Mouse (Mus musculus) ovary, postnatal 10 days (tissue): ENCODE measurements around the gene Serping1.

Source experiments
- DNase-seq: peaks from one replicate; pipeline ENCODE4 v3.0.0; 2022; ENCODE audit warnings: low spot score

Serping1 gene

DNA sequence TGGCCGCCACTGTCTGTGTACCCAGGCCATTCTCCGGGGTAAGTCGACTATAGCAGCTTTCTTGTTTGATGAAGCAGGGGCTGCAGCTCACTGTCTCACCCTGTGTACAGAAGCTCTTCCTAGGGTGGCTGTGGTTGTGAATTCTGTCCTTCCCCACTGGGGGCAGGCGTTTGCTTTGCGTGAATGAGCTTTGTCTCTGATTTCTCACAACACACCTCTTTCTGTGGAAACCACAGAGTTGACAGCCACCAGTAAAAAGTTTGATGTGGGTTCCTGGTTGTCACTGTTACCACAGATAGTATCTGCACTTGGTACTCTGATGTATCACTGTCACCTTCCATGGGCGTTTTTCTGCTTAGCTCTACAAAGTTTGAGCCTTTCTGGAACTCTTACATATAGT is 4.0 kb upstream of the Serping1 start:
- DNase-seq = no peak

DNA sequence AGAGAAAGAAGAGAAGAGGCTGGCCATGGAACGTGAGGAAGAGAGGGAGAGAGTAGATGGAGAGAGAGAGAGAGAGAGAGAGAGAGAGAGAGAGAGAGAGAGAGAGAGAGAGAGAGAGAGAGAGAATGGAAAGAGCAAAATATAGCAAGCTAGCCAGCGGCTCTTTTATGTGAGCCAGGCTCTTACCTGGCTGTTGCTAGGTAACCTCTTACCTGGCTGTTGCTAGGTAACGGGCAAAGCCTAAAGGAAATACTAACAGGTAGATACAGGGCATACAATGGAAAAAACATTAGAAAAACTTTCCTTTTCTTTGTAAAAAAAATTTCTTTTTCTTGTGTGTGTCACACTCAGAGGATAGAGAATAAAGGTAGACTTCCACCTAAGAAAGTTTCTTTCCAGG is 2.5 kb upstream of the Serping1 start:
- DNase-seq = no peak

DNA sequence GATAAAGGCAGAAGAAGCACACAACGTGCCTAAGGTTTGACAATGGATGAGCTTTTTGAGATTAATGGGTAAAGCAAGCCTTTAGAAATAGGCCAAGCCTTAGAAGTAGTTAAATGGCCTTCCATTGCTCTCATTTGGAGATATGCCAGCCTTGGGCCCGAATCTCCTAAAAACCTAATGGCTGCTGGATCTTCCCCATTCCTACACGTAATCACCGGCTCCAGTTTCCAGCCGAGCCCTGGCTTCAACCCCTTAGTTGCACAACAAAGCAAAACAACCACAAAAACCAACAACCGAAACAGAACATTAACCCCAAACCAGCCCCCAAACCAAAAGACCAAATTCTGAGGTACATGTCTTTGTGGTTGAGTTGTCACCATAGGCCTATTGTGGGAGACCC is 421 bp upstream of the Serping1 start:
- no peak for DNase-seq

DNA sequence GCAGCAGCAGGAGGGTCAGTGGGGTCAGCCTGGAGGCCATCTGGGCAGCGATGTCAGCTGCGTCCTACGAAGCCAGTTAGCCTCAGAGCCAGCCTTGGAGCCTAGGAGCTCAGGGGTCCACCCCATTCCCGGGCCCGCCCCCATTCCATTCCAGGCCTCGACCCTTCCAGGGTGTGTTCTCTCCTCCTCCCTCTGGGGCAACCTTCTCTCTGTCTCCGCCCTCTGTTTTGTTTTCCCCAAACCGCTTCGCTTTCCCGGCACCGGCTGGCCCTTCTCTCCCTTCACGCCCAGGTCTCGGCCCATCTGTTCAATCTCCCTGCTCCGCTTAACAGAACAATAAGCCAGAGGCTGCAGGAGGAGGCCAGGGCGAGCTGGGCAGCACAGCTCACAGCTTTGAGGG is 493 bp downstream of the Serping1 start:
- peak; percentile 45 for DNase-seq

DNA sequence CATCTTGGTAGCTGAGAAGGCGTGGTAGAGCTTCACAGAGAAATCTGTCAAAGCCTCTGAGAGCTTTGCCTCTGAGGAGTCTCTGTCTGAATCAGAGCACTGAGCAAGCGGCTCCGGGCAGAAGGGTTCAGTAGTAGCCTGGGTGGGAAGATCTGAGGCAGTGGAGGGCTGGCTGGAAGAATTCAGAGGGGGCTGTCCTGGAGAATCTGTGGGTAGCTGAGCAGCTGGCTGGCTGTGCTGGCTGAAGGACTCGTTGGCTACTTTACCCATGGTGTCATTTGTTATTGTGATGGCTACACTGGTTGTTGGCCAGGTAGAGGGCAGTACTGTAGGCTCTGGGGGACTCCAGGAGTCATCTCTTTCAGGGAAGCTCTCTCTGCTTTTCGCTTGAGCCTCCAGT is 2.0 kb downstream of the Serping1 start:
- no peak for DNase-seq

DNA sequence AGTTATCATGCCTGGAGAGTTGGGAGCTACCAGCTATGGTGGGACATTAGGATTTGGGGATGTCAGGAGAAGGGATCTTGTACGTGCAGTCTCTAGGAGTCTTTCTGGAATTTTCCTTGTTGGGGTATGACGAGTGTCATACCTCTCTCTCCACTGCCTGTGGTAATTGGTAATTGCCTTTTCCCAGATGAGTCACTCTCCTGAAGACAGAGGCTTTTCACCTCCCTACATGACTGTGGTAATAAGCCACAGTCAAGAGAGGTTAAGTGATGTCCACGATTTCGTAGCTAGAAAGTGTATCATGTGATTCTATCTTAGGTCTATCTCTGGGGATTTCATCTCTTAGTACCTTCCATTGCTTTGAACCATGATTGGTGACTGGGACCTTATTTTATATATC is 2.8 kb downstream of the Serping1 start:
- no peak for DNase-seq

DNA sequence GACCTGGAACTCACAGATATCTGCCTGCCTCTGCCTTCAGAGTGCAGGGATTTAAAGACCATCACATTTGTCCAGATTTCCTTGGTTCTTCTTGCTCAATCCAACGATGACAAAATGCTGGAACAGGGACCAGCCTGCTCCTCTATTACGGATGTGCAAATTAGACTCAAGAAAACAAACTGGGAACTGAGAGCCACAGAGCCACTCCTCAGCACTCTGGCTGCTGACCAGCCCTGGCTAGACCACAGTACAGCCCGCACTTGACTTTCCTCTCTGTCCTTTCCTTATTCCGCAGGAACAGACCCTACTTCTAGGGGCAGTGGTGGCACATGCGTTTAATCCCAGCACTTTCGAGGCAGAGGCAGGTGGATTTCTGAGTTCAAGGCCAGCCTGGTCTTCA is 4.7 kb downstream of the Serping1 start:
- no peak for DNase-seq

DNA sequence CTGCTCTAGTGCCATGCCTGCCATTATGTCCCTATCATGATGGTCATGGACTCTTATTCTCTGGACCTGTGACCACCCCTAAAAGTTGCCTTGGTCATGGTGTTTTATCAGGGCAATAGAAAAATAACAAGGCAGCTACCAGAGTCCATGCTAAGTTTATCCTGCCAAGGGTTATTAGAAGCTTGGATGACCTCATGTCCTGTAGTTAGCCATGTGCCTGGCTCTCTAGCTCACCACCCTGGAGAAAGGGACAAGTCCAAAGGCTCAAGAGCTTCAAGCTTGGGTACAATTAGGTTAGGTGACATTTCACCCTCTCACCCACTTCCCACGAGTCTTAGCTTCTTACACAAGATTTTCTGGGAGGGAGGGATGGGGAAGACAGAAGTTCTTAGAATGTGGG is 12.4 kb downstream of the Serping1 start:
- DNase-seq = no peak

DNA sequence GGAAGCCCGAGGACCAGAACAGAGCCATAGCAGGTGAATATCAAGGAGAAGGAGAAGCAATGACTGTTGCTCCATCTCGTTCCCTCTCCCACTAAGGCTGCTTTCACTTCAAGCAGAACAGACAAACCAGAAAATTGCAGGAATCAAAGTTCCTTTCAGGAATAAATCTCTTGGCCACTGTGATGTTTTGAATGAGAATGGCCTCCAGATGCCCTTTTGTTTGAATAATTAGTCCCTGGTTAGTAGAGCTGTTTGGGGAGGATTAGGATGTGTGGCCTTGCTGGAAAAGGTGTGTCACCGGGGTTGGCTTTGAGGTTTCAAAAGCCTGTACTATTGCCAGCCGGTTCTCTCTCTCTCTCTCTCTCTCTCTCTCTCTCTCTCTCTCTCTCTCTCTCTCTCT is 12.9 kb downstream of the Serping1 start:
- DNase-seq = no peak

DNA sequence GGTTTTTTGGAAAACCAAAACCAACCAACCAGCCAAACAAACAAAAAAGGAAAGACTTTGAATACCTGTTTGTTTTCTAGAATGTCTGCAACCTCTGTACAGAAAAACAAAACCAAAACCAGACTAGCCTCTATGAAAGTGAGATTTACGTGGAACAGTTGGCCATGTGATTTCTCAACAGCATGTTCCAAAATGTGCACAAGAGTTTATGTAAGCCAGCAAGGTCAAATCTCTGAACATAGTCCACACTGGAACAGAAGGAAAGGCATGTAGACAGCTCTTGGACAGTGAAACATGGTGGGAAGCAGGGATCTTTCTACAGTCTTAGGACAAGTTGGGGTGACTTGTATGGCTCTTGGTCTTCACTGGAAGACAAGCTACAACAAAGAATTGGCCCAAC is 13.4 kb downstream of the Serping1 start:
- DNase-seq = no peak

DNA sequence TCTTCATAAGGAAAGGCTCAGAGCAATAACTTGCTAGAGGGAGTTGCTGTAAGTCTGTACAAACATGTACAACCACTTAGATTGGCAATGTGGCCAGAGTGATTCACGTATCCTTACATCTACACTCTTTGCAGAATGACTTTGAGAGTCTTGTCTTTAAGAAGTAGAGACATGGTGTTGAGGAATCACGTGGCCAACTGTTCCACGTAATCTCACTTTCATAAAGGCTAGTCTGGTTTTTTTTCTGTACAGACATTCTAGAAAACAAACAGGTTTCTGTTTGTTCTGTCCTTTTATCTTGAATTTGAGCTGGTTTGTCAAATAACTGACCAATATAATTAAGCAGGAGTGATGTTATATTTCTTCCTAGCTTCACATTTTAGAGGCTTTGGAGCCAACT is 13.9 kb downstream of the Serping1 start:
- no peak for DNase-seq

DNA sequence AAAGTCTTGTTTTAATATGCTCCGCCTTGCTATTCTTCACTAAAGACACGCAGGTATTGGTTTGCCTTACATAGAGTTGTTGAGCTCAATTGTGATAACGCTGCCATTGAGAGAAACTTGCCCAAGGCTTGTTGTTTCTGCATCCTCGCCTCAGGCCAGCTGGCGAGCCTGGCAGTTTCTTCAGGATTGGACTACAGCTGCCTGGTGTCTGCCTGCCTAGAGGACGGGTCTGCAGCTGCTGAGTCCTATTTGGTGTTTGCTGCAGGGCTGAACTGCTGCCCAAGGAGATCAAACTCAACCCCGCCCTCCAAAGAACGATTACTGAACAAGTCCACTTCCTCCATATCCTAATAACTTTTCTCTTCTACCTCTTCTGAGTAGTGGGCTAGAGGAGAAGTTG is 14.5 kb downstream of the Serping1 start:
- no peak for DNase-seq

DNA sequence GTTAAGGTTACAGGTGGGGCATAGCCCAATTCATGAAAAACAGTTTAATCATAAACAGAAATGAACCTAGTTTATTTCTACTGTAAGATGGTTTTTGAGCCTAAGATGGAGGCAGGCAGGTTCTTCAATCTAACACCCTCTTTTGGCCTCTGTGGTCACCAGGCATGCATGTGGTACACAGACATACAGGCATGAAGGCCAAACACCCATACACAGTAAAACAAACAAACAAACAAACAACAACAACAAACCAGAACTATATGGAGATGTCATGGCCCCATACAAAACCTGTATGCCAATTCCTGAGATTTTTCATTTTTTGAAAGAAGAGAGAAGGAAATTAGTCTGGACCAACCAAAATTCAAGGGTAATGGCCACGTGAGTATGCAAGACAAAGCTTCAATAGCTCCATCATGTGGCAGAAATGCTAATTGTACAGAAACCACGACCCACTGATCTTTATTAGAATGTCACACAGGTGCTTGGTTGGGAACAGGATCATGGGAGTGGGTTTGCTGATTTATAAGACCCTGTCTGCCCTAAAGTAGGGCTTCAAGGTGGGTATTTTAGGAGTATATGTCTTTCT is 16.6 kb downstream of the Serping1 start:
- no peak for DNase-seq

DNA sequence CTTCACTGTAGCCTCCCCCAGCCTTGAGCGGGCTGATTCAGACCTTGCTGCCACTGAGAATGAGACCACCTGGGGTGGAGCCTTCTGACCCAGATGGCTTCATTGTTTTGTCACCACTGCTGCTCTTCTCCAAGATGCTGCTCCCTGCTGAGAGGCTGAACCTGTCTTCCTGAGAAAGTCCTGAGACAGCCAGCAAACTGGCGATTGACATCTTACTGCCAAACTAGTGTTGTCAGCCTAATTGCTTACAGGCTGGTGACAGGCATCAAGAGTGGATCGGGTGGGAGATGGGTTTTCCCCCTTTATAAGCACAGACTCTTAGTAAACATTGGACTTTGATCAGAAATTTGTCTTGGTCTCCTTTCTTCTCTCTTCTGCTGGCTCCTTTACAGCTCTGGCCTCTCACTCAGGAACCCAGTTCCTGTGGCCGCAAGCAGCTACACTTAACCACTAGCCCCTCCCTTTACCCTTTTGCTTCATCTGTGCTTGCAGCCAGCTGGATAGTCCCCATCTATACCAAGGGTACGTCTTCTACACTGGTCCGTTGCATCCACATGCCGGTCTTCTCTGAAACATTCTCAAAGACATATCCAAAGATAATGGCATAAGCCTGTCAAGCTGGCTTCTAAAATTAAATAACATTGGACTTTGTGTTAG is 18.1 kb downstream of the Serping1 start:
- DNase-seq = no peak

DNA sequence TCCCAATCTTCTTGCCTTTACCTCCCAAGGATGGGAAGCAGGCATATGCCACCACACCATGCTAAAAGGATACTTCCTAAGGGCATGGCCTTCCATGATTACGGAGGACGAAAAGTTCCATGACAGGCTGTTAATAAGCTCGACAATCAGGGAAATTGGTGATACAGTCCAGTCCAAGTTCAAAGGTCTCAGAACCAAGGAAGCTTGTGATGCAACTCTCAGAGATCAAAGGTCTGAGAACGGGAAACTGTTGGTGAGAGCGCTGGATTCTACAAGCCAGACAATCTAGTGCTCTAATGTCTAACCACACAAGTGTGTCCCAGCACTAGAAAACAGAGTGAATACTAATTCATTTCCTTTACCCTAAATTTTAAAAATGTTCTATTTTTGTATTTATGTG is 19.0 kb downstream of the Serping1 start:
- DNase-seq = no peak

DNA sequence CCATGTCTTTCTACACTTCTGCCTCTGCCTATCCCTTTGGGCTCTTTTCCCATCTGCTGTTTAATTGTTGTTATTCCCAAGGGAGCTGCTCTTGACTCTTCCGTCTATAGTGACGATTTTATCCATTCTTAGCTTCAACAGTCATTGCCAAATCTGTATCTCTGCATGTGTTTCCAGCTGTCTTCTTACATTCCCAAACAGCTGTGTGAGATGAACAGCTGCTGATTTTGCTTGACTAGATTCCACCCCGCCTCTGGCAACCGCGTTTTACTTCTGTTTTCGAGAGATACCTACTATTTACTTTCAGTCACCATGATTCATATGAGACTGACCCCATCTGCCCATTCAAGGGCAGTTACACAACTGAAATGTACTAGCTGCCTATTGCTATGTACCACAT is 25.1 kb downstream of the Serping1 start:
- no peak for DNase-seq

DNA sequence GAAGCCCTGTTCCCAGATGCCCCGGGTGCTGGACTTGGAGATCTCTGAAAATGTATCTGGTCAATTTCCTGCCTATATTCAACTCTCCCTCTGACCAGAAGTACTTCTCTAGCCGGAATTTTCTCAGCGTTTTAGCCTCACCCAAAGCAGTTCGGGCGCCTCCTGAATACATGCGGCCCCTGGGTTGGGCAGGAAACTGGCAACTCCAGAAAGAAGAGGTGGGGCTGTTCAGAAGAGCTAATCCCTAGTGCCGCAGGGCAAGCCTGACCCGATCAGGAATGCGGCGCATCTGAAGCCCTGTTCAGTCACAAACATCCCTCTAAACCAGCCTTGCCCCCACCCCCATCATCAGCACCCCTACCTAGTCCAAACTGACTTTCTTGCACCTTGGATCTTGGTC is 31.1 kb downstream of the Serping1 start:
- no peak for DNase-seq

DNA sequence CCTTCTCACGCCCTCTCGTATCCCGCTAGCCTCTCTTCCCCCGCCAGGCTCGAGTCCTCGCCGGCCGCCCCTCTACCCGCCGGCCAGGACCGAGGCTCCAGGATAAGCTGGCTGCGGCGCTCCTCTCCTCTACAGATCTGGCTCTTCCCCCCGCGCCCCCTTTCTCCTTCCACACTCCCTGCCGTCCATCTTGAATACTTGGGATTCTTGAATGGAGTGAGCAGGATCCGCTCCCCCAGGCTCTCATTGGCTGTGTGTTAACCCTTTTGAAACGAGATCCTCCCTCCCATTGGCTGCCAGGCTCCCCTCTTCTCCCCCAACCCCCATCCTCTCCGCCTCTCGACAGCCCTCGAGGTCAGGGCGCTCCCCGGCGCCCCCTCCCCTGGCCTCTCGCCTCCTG is 31.7 kb downstream of the Serping1 start, which contains the start of gene Gm19426:
Gm19426 (minus strand) TSS at position 95 of the 400 bp plus-strand sequence.
- DNase-seq = no peak

DNA sequence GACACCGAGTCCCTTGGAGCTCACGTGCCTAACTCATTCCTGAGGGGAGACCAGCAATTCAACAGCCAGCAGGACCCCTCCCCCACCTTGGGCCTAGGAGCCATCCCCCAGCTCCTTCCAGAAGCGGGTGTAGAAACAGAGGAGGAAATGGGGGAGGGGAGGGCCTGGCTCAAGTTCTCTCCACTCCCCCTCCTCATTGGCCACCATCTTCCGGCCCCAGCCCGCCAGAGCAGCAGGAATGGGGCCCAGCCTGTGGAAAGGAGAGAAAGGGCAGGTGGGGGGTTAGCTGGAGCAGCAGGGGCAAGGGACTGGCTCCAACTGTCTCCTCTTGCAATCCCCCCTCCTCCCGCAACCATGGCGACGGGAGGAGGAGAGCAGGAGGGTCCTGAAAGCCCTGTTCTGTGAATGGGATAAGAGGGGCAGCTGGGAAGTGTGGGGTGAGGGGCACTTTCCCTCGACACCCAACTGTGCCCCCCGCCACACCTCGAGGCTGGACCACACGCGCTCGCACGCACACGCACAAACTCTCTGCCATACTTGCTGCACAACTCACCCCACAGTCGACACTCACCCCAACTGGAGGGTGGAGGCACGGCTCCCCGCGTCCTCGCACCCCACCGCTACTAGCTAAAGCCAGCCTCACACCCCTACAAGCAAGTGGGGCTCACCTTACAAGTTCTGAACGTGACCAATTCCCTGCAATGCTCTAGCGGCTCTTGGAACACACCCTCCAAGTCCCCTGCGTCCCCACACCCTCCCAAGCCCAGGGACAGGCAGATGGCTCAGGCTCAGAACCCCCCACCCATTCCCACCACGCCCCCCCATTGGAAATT is 32.6 kb downstream of the Serping1 start:
- DNase-seq = no peak

DNA sequence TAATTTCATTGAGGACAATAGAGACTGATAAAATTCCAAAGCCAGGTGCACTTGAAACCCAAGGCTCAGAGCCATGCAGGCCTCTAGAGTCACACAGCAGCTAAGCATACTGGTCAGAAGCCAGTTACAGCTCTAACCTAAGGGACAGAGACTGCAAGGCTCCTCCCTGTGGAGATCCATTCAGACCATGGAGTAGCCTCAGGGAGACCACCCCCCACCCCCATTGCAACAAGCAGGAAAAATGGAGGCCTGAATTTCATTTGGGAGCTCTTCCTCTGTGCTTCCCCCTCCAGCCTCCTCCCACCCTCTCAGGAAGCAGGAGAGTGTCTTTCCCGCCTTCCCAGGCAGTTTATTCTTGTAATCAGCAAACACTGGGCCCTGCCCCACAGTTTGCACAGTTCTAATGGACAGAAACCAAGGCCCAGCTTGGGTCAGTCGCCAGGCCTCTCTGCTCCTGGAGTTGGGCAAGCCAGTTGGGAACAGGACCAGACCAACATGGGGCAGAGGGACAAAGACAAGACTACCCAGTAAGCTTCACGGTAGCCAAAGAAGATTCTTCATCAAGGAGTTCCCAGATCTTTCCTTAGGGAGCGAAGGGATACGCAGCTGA is 33.3 kb downstream of the Serping1 start:
- DNase-seq = no peak

DNA sequence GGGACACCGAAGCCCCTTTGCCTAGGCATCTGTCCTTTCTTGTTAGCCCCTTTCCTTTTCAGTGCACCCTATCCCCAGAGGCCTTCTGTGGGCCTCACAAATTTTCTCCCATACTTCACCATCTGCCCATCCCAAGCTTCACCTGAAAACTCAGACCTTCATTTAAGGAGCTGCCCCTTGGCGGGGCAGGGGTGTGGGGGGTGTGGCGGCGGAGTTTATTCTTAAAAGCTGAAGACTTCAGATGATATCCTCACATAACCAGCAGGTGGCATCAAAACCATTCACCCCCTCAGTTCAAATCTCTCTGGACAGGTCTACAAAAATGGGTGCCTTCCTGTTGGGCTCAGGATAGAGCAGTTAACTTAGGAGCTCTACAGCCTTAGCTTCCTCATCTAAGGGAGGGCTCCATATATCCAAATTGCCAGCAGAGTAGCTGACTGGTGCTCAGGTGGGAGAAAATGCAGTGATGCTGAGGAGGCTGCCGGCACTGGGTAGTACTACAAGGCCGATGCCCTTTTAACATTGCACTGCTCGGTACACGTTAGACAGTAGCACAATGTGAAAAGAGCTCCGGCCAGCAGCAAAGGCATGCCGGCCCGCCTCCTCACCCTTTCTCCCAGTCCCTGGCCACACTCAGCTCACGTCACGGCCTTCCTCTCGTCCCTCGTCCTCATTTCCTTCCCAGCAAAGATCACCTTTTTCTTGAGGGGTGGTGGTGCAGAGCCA is 34.5 kb downstream of the Serping1 start:
- no peak for DNase-seq

DNA sequence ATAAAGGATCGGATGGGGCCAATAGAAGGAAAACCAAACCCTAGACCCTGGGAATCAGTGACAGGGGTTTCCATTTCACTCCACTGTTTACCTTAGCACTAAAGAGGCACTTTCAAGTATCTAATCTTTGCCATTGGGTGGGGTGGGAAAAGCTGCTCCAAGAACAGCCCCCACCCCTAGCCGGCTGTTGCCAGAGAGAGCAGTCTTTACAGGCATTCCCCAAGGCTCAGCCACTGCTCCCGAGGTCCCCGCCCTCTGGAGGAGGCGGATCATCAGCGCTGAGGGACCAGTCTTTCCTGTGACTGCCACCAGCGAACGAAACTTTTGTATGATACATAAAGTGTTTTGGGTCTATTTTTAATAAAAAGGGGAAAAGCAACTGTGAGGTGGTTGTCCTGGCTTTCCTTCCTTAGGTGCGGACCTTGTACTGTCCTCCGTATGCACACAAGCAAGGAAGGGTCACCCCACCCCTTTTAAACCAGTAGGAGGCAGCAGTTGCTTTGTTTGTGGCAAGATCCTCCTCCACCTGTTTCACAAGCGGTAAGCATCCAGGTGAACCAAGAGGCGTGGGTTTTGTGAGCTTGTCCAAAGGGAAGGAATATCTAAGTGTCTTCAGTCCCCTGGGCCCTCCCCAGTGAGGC is 36.9 kb downstream of the Serping1 start:
- DNase-seq = no peak
